In the genomic region with DNA sequence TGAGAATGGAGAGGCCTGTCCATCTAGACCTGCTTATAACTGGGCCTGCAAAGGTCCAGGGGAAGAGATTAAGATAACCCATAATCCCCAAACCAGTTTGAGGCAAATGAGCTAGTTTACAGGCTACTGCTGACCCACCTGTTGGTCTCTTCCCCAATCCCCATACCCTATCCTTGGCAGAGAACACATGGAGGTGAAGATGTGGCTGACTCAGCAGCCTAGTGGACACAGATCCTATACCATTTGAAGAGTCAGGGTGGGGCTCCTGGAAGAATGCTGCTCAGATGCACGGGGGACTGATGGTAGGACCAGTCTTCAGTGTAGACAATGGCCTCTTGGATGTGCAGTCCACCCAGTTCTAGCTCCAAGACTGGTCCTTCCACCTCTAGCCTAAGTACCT, we compare ENCODE assay signal across 20 mouse cellular contexts.
"Had no signal": no experiment of that assay in that cellular context is flagged by ENCODE, and none has a peak within 500 bp of the region (broad histone marks: within the 10 kb centered on the region; RNA-seq: fewer than 3 reads in every experiment).

No protein-coding gene starts in this region.

- H3K9me3 ChIP-seq: limb, embryonic 10.5 days; limb, embryonic 13.5 days; lung, embryonic 15.5 days; megakaryocyte, embryonic 14.5 days; neural tube, embryonic 13.5 days; stomach, embryonic 15.5 days had no signal

- DNase-seq: kidney, adult 2 months; kidney, postnatal 25 days; layer of hippocampus, adult 9-11 months; lung, adult 18-20 months; lung, postnatal 10 days; lung, postnatal 36 days; midbrain, embryonic 14.5 days; retina, postnatal 1 day; right cerebral cortex, postnatal 25 days; spleen, adult 18-20 months; thymus, postnatal 25 days had no signal

- H3K27ac ChIP-seq: kidney, postnatal 0 days; layer of hippocampus, adult 2 months; limb, embryonic 10.5 days; limb, embryonic 13.5 days; lung, embryonic 15.5 days; neural tube, embryonic 13.5 days; stomach, embryonic 15.5 days had no signal

- H3K27me3 ChIP-seq: limb, embryonic 13.5 days; lung, embryonic 15.5 days; megakaryocyte, embryonic 14.5 days; neural tube, embryonic 13.5 days; stomach, embryonic 15.5 days had no signal

- H3K9ac ChIP-seq: limb, embryonic 13.5 days; lung, embryonic 15.5 days; neural tube, embryonic 13.5 days; stomach, embryonic 15.5 days had no signal

- H3K4me2 ChIP-seq: limb, embryonic 13.5 days; lung, embryonic 15.5 days; midbrain, embryonic 11.5 days; neural tube, embryonic 13.5 days; stomach, embryonic 15.5 days had no signal

- H3K4me3 ChIP-seq: layer of hippocampus, adult 2 months; limb, embryonic 10.5 days; limb, embryonic 13.5 days; lung, embryonic 15.5 days; neural tube, embryonic 13.5 days; stomach, embryonic 15.5 days had no signal
